Mouse (Mus musculus) ES-E14 (cell line): Measurements from ENCODE around the gene Inpp5d.

Experiments used
- CHD2 ChIP-seq: IDR thresholded peaks from 2 replicates; pipeline ENCODE4 v1.6.1; 2014; ENCODE audit warnings: mild to moderate bottlenecking, low read depth, low read length, inconsistent platforms
- HCFC1 ChIP-seq: IDR thresholded peaks from 2 replicates; pipeline ENCODE4 v1.6.1; 2012; ENCODE audit warnings: low read length, inconsistent platforms, borderline replicate concordance; ENCODE audit not compliant: insufficient read depth
- MAFK ChIP-seq: IDR thresholded peaks from 2 replicates; pipeline ENCODE4 v1.6.1; 2014; ENCODE audit warnings: mild to moderate bottlenecking, low read depth, low read length, inconsistent platforms; ENCODE audit not compliant: insufficient read depth
- ZNF384 ChIP-seq: IDR thresholded peaks from 2 replicates; pipeline ENCODE4 v1.6.1; 2012; ENCODE audit warnings: low read depth, low read length, inconsistent platforms

GRCm38 (mm10) chr1:87676006-87676405, 55.9 kb downstream of the Inpp5d start:
- no peak; the same call in 1 of the 2 replicates for TF ChIP-seq HCFC1
- TF ChIP-seq ZNF384, result no peak
- TF ChIP-seq CHD2, result no peak
- TF ChIP-seq MAFK, result no peak
